In the genomic region with DNA sequence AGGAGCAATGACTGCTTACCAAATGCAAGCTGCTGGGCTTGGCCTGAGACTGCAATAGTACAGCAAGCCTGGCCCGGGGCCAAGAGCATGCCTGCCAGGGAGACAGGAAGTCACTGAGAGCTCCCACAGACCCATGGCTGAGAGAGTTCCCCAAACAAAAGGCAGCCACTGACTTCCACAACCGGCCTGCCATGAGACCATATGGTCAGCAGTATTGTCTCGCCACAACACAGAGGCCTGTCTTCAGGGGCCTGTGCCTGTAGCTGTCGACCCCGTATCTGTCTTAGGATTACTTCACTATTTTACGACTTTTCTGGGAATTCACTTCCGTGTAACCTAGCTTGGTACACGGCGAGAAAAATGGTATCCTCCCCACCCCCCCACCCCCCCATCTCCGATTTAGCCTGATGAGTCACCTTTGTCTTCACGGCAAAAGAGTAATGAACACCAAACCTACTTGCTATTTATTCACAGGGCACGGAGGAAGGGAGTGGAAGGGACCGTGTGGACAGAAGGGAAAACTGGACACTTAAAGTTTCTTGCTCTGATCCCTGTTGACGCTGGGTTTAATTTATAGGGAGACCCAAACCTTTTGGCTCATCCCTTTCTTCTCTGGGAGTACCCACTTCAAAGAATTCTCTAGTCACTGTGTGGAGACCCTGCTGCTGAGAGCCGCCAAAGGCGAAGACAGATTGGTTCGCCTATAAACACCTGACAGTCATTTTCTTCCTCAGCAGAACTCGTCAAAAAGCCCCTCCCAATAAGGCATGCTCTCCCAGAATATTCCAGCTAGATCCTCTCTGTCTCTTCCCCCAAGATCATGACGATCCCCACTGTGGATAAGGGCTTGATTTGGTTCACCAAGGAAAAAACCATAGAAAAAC, we compare ENCODE assay signal across 8 mouse cellular contexts. TPM values are rescaled to one million over a fixed set of nuclear protein-coding genes. Genes with fewer than 3 reads are reported as not detected.
DNase-seq lines count a peak whose midpoint lies in the region; ATAC-seq lines count a peak whose summit lies in the region.

No protein-coding gene starts in this region.

- H3K9ac ChIP-seq in hindbrain, embryonic 13.5 days = peak overlapping the region; percentile 53
- H3K9ac ChIP-seq in lung, embryonic 16.5 days (ENCODE audit: low read length) = peak overlapping the region; percentile 60

- peaks cover 55% of the 10 kb centered on the region for H3K4me1 ChIP-seq in hindbrain, embryonic 13.5 days (replicated peaks)
- H3K4me1 ChIP-seq in lung, embryonic 16.5 days (replicated peaks; ENCODE audit: control insufficient read depth, insufficient read depth, low read length) = peaks cover 39% of the 10 kb centered on the region

- ATAC-seq in hindbrain, embryonic 13.5 days (ENCODE audit: low FRiP score) = peak; percentile 92
- peak; percentile 97 for ATAC-seq in lung, embryonic 16.5 days (ENCODE audit: low read depth)
- peak; percentile 89 for ATAC-seq in neutrophil, adult 5-6 weeks (ENCODE audit: extremely low read depth, insufficient number of reproducible peaks, low FRiP score, poor library complexity, severe bottlenecking)

- no peaks in the 10 kb centered on the region for H3K9me3 ChIP-seq in hindbrain, embryonic 13.5 days
- H3K9me3 ChIP-seq in lung, embryonic 16.5 days (ENCODE audit: control insufficient read depth, low read length) = no peaks in the 10 kb centered on the region

- peak overlapping the region; percentile 91 for H3K27ac ChIP-seq in hindbrain, embryonic 13.5 days
- H3K27ac ChIP-seq in lung, embryonic 16.5 days (ENCODE audit: low read length) = peak overlapping the region; percentile 94

- DNase-seq in NIH3T3 (ENCODE audit: low read depth) = peak; percentile 94
- peak; percentile 100 for DNase-seq in cerebellum, postnatal 14 days
- DNase-seq in frontal cortex, postnatal 36 days (ENCODE audit: low spot score in 2 of 2) = peak; percentile 68 to 70
- DNase-seq in layer of hippocampus, postnatal 14 days (ENCODE audit: low spot score in 2 of 2) = peak; percentile 80 to 90
- DNase-seq in testis, postnatal 14 days (ENCODE audit: low spot score) = peak; percentile 80

- H3K27me3 ChIP-seq in hindbrain, embryonic 13.5 days = no peaks in the 10 kb centered on the region
- H3K27me3 ChIP-seq in lung, embryonic 16.5 days (ENCODE audit: control insufficient read depth, insufficient read depth, low read depth, low read length) = no peaks in the 10 kb centered on the region

- no peak overlapping the region for H3K4me3 ChIP-seq in hindbrain, embryonic 13.5 days
- peak overlapping the region; percentile 26 for H3K4me3 ChIP-seq in lung, embryonic 16.5 days (ENCODE audit: low read length)

- peak overlapping the region; percentile 33 for H3K4me2 ChIP-seq in hindbrain, embryonic 13.5 days
- peak overlapping the region; percentile 53 for H3K4me2 ChIP-seq in lung, embryonic 16.5 days (ENCODE audit: low read depth, low read length)

- WGBS in hindbrain, embryonic 13.5 days = 12% methylated on average over 19 of the region's 19 CpGs
- WGBS in lung, embryonic 16.5 days = 12% methylated on average over 19 of the region's 19 CpGs

- H3K36me3 ChIP-seq in hindbrain, embryonic 13.5 days = no peaks in the 10 kb centered on the region
- H3K36me3 ChIP-seq in lung, embryonic 16.5 days (ENCODE audit: control insufficient read depth, insufficient read depth, low read length) = no peaks in the 10 kb centered on the region

RNA-seq across cellular contexts. Expression of a gene that starts 16.2 kb away (rescaled TPM):
- polyA plus RNA-seq in hindbrain, embryonic 13.5 days (2015; fragmentation: Nextera tagmentation; extraction: Ambion mirVana) = 8.2 TPM in 2 replicates
- total RNA-seq in layer of hippocampus, postnatal 14 days (2021) = 1 to 10 TPM; 7.4 to 8.5 TPM
- 8.5 and 9.6 TPM in 2 replicates for polyA plus RNA-seq in lung, embryonic 16.5 days (2015; fragmentation: Nextera tagmentation; extraction: Ambion mirVana)
- total RNA-seq in neutrophil, adult 5-6 weeks (2017) = 11.5 and 11.9 TPM in 2 replicates
